Mouse (Mus musculus): Measurements from ENCODE around the gene Plekho1.
A peak's percentile ranks its signal among the peaks of the same experiment; 100 is the strongest.

Plekho1 gene

GRCm38 (mm10) chr3:96008463-96008862 is 12.7 kb upstream of the Plekho1 start:
- DNase-seq (ENCODE audit: low read depth, low spot score): no peak

DNA sequence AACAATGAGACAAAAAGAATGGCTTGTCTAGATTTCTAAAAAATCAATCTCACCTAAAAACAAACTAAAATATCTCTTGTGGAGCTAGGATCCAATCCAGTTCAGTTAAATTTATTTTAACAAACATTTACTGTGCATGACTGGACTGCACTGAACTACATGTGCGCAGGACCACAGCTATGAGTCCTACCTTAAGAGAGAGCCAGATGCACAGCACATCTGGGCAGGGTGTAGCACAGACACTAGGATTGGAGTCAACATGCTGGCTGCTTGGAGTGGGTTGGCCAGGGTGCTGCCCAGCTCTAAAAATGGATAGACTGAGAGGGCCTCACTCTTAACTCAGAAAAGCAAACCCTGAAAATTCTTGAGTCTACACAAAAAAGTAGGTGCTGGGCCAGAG is 5.8 kb upstream of the Plekho1 start:
- DNase-seq (ENCODE audit: low read depth, low spot score): no peak

DNA sequence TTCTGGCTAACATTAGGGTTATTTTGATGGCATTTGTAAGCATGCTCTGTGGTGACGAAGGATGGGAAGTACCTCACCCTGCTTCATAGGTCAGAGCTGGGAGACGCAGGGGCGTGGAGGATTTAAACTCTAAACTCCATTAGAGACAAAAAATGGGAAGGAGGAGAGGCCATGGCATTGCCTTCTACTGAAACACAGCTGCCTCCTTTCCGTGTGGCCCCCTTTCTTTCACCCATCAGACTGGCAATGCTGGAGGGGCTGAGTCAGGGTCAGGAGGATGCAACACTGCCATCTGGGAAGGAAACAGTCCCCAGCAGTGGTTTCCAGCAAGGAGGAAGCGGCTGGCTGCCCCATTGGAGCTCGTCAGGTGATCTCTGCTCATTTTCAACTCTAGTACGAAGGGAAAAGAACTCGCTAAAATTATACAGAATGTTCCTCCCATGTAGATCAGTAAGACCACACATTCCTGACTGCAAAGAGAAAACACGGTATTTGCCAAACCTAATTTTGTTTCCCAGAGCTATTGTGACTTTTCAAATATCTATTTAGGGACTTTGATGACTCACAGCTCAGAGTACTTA is 5.2 kb upstream of the Plekho1 start:
- no peak for DNase-seq (ENCODE audit: low read depth, low spot score)

GRCm38 (mm10) chr3:96000080-96000632 is 4.4 kb upstream of the Plekho1 start:
- DNase-seq (ENCODE audit: low read depth, low spot score): no peak

GRCm38 (mm10) chr3:95999308-96000079 is 3.7 kb upstream of the Plekho1 start:
- DNase-seq (ENCODE audit: low read depth, low spot score): no peak

- DNase-seq (ENCODE audit: low read depth, low spot score): peak; percentile 56
Measured at GRCm38 (mm10) chr3:95997203-95997721, 1.5 kb upstream of the Plekho1 start.

DNA sequence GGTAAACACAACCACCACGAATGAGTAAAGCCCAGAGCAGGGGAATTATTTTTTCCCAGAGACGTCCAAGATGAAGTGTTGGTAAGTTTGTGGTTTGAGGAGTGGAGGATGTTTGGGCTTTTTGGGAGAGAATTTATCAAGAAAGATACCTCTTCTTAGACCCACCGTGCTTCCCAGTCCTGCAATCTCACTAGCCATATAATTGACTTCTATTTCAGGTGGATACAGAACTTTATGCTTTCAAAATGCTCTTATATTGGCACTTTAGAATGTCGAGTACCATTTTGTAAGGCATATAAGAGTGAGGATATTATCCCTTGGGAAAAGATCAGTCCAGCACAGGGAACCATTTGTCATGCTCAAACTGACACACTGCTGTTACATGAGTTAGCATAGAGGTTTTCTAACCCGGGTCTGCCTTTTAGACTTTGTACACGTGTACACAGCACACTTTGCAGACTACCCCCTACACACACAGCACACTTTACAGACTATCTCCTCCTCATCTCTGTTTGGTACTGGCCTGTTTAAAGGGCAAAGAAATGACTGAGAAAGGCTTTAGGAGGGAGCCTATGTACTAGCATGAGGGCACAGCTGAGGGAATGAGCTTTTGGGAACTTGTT is 761 bp upstream of the Plekho1 start:
- peak; percentile 63 for DNase-seq (ENCODE audit: low read depth, low spot score)

GRCm38 (mm10) chr3:95994975-95995801 is 613 bp downstream of the Plekho1 start:
- peak; percentile 61 for DNase-seq (ENCODE audit: low read depth, low spot score)

GRCm38 (mm10) chr3:95994381-95994846 is 1.4 kb downstream of the Plekho1 start:
- DNase-seq (ENCODE audit: low read depth, low spot score): no peak

DNA sequence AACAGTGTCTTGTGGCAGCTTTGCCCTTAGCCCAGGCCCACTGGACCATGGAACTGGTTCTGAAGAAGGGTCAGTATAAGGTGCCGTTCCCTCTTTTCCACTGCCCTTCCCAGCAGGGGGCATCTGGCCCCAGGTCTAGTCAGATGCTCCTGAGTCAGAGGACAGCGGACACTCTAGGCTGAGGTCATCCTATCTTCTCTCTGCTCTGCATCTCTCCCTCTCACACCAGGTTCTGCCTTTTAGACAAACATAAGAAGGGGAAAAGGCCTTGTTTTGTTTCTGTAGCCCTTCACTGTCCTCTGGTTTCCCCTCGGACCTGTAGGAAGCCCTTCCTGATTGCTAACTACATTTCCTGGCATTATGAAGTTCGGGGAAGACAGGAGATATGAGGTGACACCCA is 1.9 kb downstream of the Plekho1 start:
- no peak for DNase-seq (ENCODE audit: low read depth, low spot score)

DNA sequence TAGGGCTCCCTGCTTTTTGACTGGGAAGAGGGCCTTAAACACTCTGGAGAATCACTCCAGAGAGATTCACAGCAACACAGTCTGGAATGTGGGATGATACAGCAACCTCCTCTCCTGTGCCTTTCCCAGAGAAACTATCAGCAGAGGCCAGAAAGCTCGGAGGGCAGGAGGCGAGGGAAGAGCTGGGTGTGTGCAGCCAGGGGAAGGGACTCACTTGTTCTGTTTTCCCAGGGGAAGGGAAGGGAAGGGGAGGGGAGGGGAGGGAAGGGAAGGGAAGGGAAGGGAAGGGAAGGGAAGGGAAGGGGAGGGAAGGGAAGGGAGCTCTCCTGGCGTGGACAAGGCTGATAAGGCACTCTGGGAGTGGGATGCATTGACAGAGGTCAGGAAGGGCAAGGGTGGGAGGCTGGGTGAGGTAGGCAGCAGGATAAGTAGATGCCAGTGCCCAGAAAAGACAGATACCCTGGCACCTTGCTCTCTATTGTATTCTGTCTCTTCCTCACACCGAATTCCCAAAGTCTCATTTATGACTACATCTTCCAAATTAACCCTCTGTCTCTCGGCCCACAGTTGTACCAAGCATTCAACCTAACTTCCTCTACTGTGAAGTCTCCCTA is 2.7 kb downstream of the Plekho1 start:
- no peak for DNase-seq (ENCODE audit: low read depth, low spot score)

GRCm38 (mm10) chr3:95990413-95990941 is 5.3 kb downstream of the Plekho1 start:
- no peak for DNase-seq (ENCODE audit: low read depth, low spot score)

DNA sequence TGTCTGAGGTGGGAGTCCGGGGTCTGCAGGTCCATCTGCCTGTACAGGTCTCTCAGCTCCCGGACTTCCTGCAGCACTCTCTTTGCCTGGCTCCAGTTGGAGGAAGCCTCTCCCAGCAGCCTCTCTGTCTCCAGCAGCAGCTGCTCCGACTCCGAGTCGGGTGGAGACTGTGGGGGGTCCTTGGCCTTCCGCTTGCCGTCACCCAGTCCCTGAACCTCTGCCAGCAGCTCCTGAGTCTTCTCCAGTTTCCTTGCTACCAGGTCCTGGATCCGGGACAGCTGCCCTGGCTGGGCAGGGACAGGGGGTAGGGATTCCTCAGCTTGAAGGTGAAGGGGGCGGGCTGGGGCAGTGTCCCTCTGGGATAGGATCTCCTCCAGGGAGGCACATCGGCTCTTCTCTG is 6.8 kb downstream of the Plekho1 start:
- no peak for DNase-seq (ENCODE audit: low read depth, low spot score)

DNA sequence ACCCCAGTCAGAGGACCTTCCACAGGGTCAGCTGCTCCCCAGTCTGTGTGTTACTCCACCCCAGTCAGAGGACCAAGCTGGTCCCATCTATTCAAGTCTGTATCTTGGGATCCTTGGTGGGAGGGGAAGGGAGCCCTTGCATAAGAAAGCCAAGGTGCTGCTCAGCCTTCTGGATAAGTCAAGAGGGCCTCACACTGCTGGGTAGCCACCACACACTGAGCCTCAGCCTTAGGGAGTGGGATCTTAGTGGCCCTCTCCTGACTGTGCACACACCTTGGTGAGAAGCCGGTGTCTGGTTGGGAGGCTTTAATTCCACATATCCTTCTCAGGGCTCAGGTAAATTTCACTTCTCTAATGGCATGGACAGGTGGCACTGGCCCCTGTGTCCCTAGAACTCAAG is 7.7 kb downstream of the Plekho1 start:
- DNase-seq (ENCODE audit: low read depth, low spot score): no peak

DNA sequence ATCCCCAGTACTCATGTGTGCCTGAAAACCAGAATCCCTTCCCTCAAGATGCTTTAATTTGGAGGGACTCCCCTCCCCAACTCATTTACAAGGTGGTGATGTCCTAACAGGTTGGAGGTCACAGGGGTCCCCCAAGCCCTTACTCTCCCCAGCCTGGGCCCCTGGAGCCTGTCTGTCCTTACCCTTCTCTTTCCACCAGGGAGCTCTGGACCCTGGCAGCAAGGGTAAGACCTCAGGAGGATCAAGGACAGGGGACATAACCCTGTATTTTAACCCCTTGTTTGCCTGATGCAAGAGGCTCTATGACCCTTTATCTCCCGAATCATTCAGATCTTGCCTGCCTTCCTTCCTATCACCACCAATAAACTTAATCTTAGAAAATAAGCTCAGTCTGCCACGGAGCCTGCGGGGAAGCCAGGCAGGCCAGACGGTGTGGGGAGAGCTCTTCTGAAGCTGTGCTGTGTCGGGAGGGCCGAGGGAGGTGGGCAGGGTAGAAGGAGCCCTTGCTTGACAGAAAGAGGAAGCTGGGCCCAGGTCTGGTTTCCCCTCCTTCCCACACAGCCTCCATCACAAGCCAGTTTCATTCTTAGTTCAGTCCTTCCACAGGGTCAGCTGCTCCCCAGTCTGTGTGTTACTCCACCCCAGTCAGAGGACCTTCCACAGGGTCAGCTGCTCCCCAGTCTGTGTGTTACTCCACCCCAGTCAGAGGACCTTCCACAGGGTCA is 8.3 kb downstream of the Plekho1 start:
- DNase-seq (ENCODE audit: low read depth, low spot score): no peak

- DNase-seq (ENCODE audit: low read depth, low spot score): no peak
Measured at GRCm38 (mm10) chr3:95986984-95987383, 8.8 kb downstream of the Plekho1 start.

DNA sequence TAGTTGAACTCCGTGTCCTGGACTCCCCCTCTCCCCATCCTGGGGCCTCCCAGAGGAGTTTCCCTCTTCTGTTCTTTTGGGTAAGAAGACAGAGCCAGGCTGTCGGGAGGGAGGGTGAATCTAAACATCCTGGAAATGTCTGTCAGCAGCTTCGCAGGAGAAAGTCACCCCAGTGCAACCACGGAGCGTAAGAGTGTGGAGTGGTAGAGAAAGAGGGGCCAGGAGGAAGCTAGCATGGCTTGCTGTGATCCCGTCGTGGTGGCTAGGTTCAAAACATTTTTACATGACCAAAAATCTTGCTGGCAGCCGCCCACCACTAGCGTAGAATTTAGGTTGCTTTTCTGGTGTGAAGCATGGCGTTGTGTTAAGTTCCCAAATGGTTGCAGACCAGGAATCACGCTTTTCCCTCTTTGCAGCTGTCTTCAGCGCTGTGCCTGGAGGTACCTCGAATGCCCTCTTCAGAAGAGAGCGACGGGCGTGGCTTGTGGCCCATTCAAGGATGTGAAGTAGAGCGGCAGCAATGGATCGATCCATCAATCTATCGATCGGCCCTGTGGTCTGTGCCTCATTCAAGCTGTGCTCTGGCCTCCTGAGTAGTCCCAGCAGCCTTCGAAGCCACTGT is 9.7 kb downstream of the Plekho1 start:
- DNase-seq (ENCODE audit: low read depth, low spot score): peak; percentile 69

GRCm38 (mm10) chr3:95985209-95986000 is 10.4 kb downstream of the Plekho1 start:
- peak; percentile 70 for DNase-seq (ENCODE audit: low read depth, low spot score)

GRCm38 (mm10) chr3:95982129-95982528 is 13.7 kb downstream of the Plekho1 start:
- no peak for DNase-seq (ENCODE audit: low read depth, low spot score)

Data from mesoderm, embryonic 11.5 days (tissue).